Mouse (Mus musculus): Measurements from ENCODE around the gene Habp4.

- no peak for TF ChIP-seq CTCF (IDR thresholded peaks at IDR 0.05; ENCODE audit: control insufficient read depth, insufficient read depth, insufficient read length)
- TF ChIP-seq MAX (IDR thresholded peaks at IDR 0.05): no peak
- no peak for TF ChIP-seq CEBPB (IDR thresholded peaks at IDR 0.05; ENCODE audit: low read depth)
- TF ChIP-seq FOSL1 (IDR thresholded peaks at IDR 0.05; ENCODE audit: insufficient read depth, low read length, poor library complexity, severe bottlenecking): no peak
- TF ChIP-seq MYOD1 (IDR thresholded peaks at IDR 0.05; ENCODE audit: control insufficient read depth, insufficient read length, low read depth): no peak
Observed at GRCm38 (mm10) chr13:64233139-64233538, 71.5 kb downstream of the Habp4 start.
